Mouse (Mus musculus) 3T3-L1 (cell line): ENCODE data around the gene Wdr53.

Experiments
- DNase-seq: peaks from one replicate; pipeline ENCODE4 v3.0.0-alpha.2; 2015; ENCODE audit warnings: low read depth, low spot score

Gene Wdr53

GRCm38 (mm10) chr16:32246952-32247370, at the start of gene Wdr53, which contains the start of gene Fbxo45:
Wdr53 (plus strand) TSS chr16:32247227.
Fbxo45 (minus strand) TSS chr16:32247158.
- DNase-seq, result peak; percentile 97

GRCm38 (mm10) chr16:32200256-32201003, 46.6 kb upstream of the Wdr53 start:
- DNase-seq, result no peak

DNA sequence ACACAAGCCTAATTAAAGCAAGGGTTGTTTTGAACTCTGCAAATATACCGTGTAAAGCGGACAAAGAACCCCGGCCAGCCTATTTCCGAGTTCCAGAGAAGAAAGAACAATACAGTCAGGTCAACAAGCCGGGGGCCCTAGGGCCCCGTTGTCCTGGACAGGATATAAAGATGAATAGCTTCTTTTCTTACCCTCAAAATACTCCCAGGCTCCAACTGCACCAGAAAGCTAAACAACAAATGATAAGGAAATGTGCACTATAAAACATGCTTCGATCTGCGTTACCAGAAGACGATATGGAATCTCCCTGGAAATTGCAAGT, 46.1 kb upstream of the Wdr53 start:
- DNase-seq, result no peak

GRCm38 (mm10) chr16:32202681-32203080, 44.3 kb upstream of the Wdr53 start:
- peak; percentile 13 for DNase-seq

DNA sequence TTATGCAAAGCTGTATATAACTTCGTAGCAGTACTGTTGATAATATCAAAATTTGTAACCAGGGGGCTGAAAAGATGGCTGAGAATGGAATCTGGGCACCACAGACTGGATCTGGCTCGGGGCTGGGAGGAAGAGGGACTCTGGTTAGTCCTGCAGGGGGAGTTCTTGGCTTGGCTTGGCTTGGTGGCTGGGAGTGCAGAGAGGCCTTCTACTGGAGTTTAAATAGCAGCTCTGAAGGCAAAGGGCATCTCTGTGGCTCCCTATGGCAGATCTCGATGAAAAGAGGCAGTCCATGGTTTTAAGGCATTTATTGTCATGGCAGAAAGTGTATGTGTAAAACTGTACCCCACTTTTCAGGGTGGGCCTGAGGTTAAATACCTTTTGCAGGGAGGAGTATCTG, 42.1 kb upstream of the Wdr53 start:
- peak; percentile 22 for DNase-seq

GRCm38 (mm10) chr16:32214156-32214555, 32.9 kb upstream of the Wdr53 start:
- no peak for DNase-seq

DNA sequence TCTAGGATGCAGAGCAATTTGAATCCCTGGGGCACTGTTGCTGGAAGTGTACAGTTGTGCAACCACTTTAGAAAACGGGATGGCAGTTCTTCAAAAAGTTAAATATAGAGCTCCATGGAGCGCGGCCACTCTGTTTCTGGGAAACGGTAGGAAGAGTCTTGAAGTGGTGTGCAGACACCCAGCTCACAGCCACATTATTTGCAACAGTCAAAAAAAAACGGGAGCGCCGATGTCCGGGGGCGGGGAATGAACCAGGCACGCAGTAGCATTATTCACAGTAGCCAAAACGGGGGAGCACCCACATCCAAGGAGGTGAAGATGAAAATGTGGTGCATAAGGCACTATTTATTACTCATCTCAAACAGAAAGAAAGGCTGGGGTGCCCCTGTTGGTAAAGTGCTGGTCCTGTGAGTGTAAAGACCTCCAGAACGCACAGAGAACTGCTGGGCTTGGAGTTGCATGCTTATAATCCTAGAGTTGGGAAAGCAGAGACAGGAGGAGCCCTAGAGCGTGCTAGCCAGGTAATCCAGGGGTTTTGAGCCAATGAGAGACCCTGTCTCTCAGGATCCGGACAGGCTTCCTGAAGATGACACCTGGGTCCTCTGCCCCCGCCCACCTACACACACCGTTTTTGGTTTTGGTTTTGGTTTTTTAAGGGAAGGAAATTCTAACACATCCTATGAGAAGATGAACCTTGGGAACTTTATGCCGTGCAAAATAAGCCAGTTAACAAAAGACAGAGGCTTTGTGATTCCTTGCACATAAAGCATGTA, 32.0 kb upstream of the Wdr53 start:
- no peak for DNase-seq

GRCm38 (mm10) chr16:32221803-32222202, 25.2 kb upstream of the Wdr53 start:
- DNase-seq, result no peak

- no peak for DNase-seq
Measured at GRCm38 (mm10) chr16:32222399-32222798, 24.6 kb upstream of the Wdr53 start.

GRCm38 (mm10) chr16:32232050-32232449, 15.0 kb upstream of the Wdr53 start:
- DNase-seq, result peak; percentile 43

DNA sequence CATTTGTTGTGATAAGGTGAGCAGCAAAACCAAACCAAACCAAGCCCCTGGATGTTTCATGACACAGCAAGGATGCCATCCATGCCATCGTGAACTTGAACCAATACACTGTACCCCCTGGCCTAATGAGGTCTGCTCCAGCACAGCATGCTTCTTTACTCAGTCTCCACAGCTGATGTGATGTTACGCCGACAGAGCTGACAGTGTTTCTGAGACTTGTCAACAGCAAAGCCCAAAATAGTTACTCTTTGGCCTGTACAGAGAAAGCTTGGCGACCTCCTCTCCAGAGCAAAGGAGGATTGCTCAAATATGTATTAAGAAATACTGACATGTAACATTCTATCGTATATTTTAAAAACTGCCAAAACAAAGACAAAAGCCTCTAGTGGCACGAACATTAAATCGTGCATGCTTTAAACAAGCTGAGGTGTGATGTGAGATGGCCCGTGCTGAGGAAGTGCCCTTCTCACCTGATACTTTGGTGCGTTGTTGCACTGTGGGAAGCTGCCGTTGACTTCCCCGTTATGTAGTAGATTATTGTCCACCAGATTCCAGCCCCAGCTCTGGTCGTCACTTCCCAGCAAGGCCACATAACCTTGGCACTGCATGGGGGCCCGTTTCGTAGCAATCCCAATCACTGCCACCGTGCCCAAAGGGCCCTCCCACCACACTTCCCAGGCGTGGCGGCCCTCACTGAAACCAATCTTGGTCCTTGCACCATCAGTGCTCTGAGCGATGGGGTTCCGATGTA, 8.9 kb upstream of the Wdr53 start:
- no peak for DNase-seq

DNA sequence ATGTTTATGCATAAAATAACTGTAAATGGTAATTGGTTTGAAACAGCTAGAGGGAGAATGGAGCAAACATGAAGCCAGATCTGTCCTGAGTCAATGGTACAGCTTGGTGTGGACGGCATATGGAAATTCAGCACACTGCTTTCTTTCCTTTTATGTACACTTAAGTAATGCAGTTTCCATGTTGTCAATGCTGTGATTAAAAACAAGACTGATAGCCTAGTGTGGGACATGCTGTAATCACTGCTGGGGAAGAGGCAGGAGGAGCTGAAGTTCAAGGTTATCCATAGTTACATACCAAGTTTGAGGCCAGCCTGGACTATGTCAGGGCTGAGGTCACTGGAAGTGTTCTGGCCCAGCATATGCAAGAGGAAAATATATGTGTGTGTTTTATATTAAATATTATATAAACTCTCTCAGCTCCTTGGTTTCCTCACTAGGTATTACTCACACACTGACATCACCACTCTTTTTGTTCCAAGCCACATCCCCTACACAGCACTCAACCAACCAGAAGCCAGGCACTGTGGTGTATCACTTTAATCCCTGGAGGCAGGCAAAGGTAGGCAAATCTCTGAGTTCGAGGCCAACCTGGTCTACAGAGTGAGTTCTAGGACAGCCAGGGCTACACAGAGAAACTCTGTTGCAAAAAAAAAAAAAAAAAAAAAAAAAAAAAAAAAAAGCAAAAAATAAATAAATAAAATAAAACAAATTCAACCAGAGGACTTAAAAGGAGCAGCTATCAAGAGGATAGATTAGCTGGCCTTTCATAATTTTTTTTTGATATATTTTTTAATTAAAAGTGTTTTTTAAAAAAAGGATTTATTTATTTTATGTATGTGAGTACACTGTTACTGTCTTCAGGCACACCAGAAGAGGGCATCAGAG, 7.4 kb upstream of the Wdr53 start:
- peak; percentile 76 for DNase-seq

GRCm38 (mm10) chr16:32243901-32244300, 3.1 kb upstream of the Wdr53 start:
- DNase-seq, result no peak

GRCm38 (mm10) chr16:32246351-32246791, 656 bp upstream of the Wdr53 start:
- DNase-seq, result peak; percentile 60

- DNase-seq, result peak; percentile 73
Measured at GRCm38 (mm10) chr16:32264225-32264624, 17.2 kb downstream of the Wdr53 start.

DNA sequence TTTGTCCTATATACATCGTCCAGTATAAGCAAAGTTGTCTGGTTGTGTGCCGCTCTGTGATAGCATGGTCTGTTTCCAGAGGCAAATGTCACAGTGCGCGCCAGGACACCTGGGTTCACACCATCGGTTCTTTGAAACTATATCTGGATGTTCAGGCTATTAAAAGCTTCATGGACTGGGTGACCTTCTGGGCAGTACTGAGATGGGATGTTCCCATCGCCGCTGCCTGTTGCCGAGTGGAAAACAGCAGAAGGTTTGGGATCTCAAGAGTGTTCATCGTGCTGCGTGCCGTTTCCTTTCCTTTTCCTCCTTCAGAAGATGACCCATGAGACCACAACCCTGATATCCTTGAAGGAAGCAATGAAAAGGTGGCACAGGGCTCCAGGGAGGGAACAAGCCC, 24.3 kb downstream of the Wdr53 start, which contains the start of gene Smco1:
Gene Smco1, plus strand, starts transcription at position 178 of the 400 bp plus-strand sequence.
- DNase-seq, result no peak

- DNase-seq, result no peak
Measured at GRCm38 (mm10) chr16:32273338-32273737, 26.3 kb downstream of the Wdr53 start.

- DNase-seq, result no peak
Measured at GRCm38 (mm10) chr16:32275041-32275440, 28.0 kb downstream of the Wdr53 start.

DNA sequence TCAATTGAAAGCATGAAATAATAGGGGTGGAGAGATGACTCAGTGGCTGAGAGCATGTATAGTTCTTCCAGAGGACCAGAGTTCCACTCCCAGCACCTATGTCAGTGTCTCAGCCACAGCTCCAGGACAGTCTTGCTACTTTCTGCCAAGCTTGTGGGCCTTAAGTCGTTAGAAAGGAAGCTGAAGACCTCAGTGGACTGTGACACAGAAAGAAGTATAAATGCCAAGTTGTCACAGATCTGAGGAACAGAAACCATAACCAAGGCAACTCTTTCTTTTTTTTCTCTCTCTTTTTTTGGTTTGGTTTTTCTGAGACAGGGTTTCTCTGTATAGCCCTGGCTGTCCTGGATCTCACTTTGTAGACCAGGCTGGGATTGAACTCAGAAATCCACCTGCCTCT, 28.8 kb downstream of the Wdr53 start:
- no peak for DNase-seq

GRCm38 (mm10) chr16:32277308-32278256, 30.6 kb downstream of the Wdr53 start, which contains the start of gene Rnf168:
Rnf168 (plus strand) TSS chr16:32277459.
- DNase-seq, result peak; percentile 94
